Mouse (Mus musculus): ENCODE measurements around the gene Nprl2. TPM values are rescaled to one million over a fixed set of nuclear protein-coding genes. Genes with fewer than 3 reads are reported as not detected.

Nprl2 gene
- polyA plus RNA-seq, 1 experiment = 31.3 TPM

GRCm38 (mm10) chr9:107579023-107579900 is 37.2 kb downstream of the Nprl2 start:
- Histone ChIP-seq H3K4me3 (replicated peaks; ENCODE audit: extremely low read depth, low read depth, low read length) (no peak overlapping the region), H3K4me1 (ENCODE audit: control insufficient read depth, insufficient read depth, low read length) (peaks cover 15% of the 10 kb centered on the region; the same call in 1 of the 2 replicates)
- WGBS = 93% methylated on average over 14 of the region's 14 CpGs
- TF ChIP-seq POLR2A (IDR thresholded peaks at IDR 0.05; ENCODE audit: borderline replicate concordance, extremely low read depth, low read depth, low read length) (no peak), CTCF (IDR thresholded peaks at IDR 0.05; ENCODE audit: insufficient read depth, low read length) (no peak)
- no peak for DNase-seq

GRCm38 (mm10) chr9:107580501-107581317 is 38.7 kb downstream of the Nprl2 start, which contains the start of gene Hyal3:
Gene Hyal3 (plus strand): TSS chr9:107580818.
- peak; percentile 96; the same call in 1 of the 2 replicates for TF ChIP-seq POLR2A (IDR thresholded peaks at IDR 0.05; ENCODE audit: borderline replicate concordance, extremely low read depth, low read depth, low read length)
- TF ChIP-seq CTCF (IDR thresholded peaks at IDR 0.05; ENCODE audit: insufficient read depth, low read length) = no peak
- Histone ChIP-seq H3K4me3 (replicated peaks; ENCODE audit: extremely low read depth, low read depth, low read length) (peak within 1 kb of the TSS; percentile 86), H3K4me1 (ENCODE audit: control insufficient read depth, insufficient read depth, low read length) (peaks cover 15% of the 10 kb centered on the region; the same call in 1 of the 2 replicates)
- DNase-seq = peak; percentile 86
- WGBS = under 1% methylated on average over 32 of the region's 32 CpGs

GRCm38 (mm10) chr9:107581584-107581983 is 39.6 kb downstream of the Nprl2 start:
- TF ChIP-seq CTCF (IDR thresholded peaks at IDR 0.05; ENCODE audit: insufficient read depth, low read length) (no peak), POLR2A (IDR thresholded peaks at IDR 0.05; ENCODE audit: borderline replicate concordance, extremely low read depth, low read depth, low read length) (no peak)
- peak overlapping the region; percentile 86 for H3K4me3 ChIP-seq (replicated peaks; ENCODE audit: extremely low read depth, low read depth, low read length)
- WGBS = 58% methylated on average over 4 of the region's 4 CpGs
- H3K4me1 ChIP-seq (ENCODE audit: control insufficient read depth, insufficient read depth, low read length) = peaks cover 11% of the 10 kb centered on the region; the same call in 1 of the 2 replicates
- no peak for DNase-seq

GRCm38 (mm10) chr9:107582509-107583062 is 40.6 kb downstream of the Nprl2 start:
- DNase-seq = no peak
- WGBS = 77% methylated on average over 7 of the region's 7 CpGs
- no peak for TF ChIP-seq CTCF (IDR thresholded peaks at IDR 0.05; ENCODE audit: insufficient read depth, low read length)
- no peak for TF ChIP-seq POLR2A (IDR thresholded peaks at IDR 0.05; ENCODE audit: borderline replicate concordance, extremely low read depth, low read depth, low read length)
- H3K4me1 ChIP-seq (ENCODE audit: control insufficient read depth, insufficient read depth, low read length) = peaks cover 9% of the 10 kb centered on the region; the same call in 1 of the 2 replicates
- no peak overlapping the region for H3K4me3 ChIP-seq (replicated peaks; ENCODE audit: extremely low read depth, low read depth, low read length)

- DNase-seq = no peak
- Histone ChIP-seq H3K4me1 (ENCODE audit: control insufficient read depth, insufficient read depth, low read length) (peaks cover 7% of the 10 kb centered on the region; the same call in 1 of the 2 replicates), H3K4me3 (replicated peaks; ENCODE audit: extremely low read depth, low read depth, low read length) (no peak overlapping the region)
- no peak for TF ChIP-seq CTCF (IDR thresholded peaks at IDR 0.05; ENCODE audit: insufficient read depth, low read length)
- TF ChIP-seq POLR2A (IDR thresholded peaks at IDR 0.05; ENCODE audit: borderline replicate concordance, extremely low read depth, low read depth, low read length) = no peak
- WGBS = 90% methylated on average over 14 of the region's 14 CpGs
These were observed 41.1 kb downstream of the Nprl2 start for GRCm38 (mm10) chr9:107583174-107583573.

- WGBS = 81% methylated on average over 5 of the region's 5 CpGs
- Histone ChIP-seq H3K4me3 (replicated peaks; ENCODE audit: extremely low read depth, low read depth, low read length) (no peak overlapping the region), H3K4me1 (ENCODE audit: control insufficient read depth, insufficient read depth, low read length) (peaks cover 9% of the 10 kb centered on the region)
- TF ChIP-seq CTCF (IDR thresholded peaks at IDR 0.05; ENCODE audit: insufficient read depth, low read length) = no peak
- TF ChIP-seq POLR2A (IDR thresholded peaks at IDR 0.05; ENCODE audit: borderline replicate concordance, extremely low read depth, low read depth, low read length) = no peak
- no peak for DNase-seq
These were observed 44.5 kb downstream of the Nprl2 start for GRCm38 (mm10) chr9:107586504-107586903.

- Histone ChIP-seq H3K4me1 (ENCODE audit: control insufficient read depth, insufficient read depth, low read length) (peaks cover 7% of the 10 kb centered on the region), H3K4me3 (replicated peaks; ENCODE audit: extremely low read depth, low read depth, low read length) (peak within 1 kb of the TSS; percentile 72)
- TF ChIP-seq POLR2A (IDR thresholded peaks at IDR 0.05; ENCODE audit: borderline replicate concordance, extremely low read depth, low read depth, low read length) (no peak), CTCF (IDR thresholded peaks at IDR 0.05; ENCODE audit: insufficient read depth, low read length) (no peak)
- DNase-seq = peak; percentile 95
- WGBS = 9% methylated on average over 46 of the region's 46 CpGs
These were observed 45.2 kb downstream of the Nprl2 start, which contains the start of gene Ifrd2 for GRCm38 (mm10) chr9:107586974-107587832. Gene Ifrd2 (plus strand): TSS chr9:107587642.

GRCm38 (mm10) chr9:107587833-107588639 is 46.0 kb downstream of the Nprl2 start:
- 2% methylated on average over 33 of the region's 33 CpGs for WGBS
- peak overlapping the region; percentile 72 for H3K4me3 ChIP-seq (replicated peaks; ENCODE audit: extremely low read depth, low read depth, low read length)
- peaks cover 7% of the 10 kb centered on the region for H3K4me1 ChIP-seq (ENCODE audit: control insufficient read depth, insufficient read depth, low read length)
- DNase-seq = no peak
- no peak for TF ChIP-seq POLR2A (IDR thresholded peaks at IDR 0.05; ENCODE audit: borderline replicate concordance, extremely low read depth, low read depth, low read length)
- no peak for TF ChIP-seq CTCF (IDR thresholded peaks at IDR 0.05; ENCODE audit: insufficient read depth, low read length)
